Mouse (Mus musculus) stomach, postnatal 0 days (tissue): ENCODE data around the gene Dctn3. TPM values are rescaled to one million over a fixed set of nuclear protein-coding genes. Genes with fewer than 3 reads are reported as not detected.

ENCODE experiments used
- ATAC-seq: fragments of 200-750 bp; cut with Nextera tagmentation; 2 replicates; pipeline ENCODE4 v1.8.0; 2017; ENCODE audit not compliant: low FRiP score, low TSS enrichment
- DNase-seq: peaks from one replicate; pipeline ENCODE4 v3.0.0-alpha.2; 2016; ENCODE audit warnings: low spot score
- H3K27ac ChIP-seq: fragments of 300-500 bp; sonication (generic); replicated peaks from 2 replicates; pipeline ENCODE4 v1.5.1; 2014; ENCODE audit warnings: mild to moderate bottlenecking, control low read depth
- H3K27me3 ChIP-seq: fragments of 300-500 bp; sonication (generic); 2 replicates; pipeline ENCODE4 v1.6.1; 2014; ENCODE audit warnings: low read length; ENCODE audit not compliant: control insufficient read depth, insufficient read depth
- H3K36me3 ChIP-seq: fragments of 300-500 bp; sonication (generic); 2 replicates; pipeline ENCODE4 v1.6.1; 2014; ENCODE audit warnings: low read length, mixed read lengths; ENCODE audit not compliant: control insufficient read depth, insufficient read depth
- H3K4me1 ChIP-seq: fragments of 300-500 bp; sonication (generic); replicated peaks from 2 replicates; pipeline ENCODE4 v1.6.1; 2014; ENCODE audit warnings: antibody characterized with exemption; ENCODE audit not compliant: control insufficient read depth, insufficient read depth
- H3K4me2 ChIP-seq: fragments of 300-500 bp; sonication (generic); replicated peaks from 2 replicates; pipeline ENCODE4 v1.6.1; 2014; ENCODE audit warnings: low read depth, mild to moderate bottlenecking, control low read depth, moderate library complexity
- H3K4me3 ChIP-seq: fragments of 300-500 bp; sonication (generic); 2 replicates; pipeline ENCODE4 v1.5.1; 2014; ENCODE audit warnings: low read depth, low read length, control low read depth
- H3K9ac ChIP-seq: fragments of 300-500 bp; sonication (generic); 2 replicates; pipeline ENCODE4 v1.6.1; 2014; ENCODE audit warnings: mild to moderate bottlenecking, low read length, control low read depth, mixed read lengths
- H3K9me3 ChIP-seq: fragments of 300-500 bp; sonication (generic); 2 replicates; pipeline ENCODE4 v1.6.1; 2016; ENCODE audit warnings: low read length; ENCODE audit not compliant: control insufficient read depth
- CTCF ChIP-seq: IDR thresholded peaks from 2 replicates; pipeline ENCODE4 v1.5.1; 2016; ENCODE audit warnings: antibody characterized with exemption, low read depth, mild to moderate bottlenecking, moderate library complexity
- EP300 ChIP-seq: optimal IDR thresholded peaks from 2 replicates; pipeline ENCODE3; 2016; ENCODE audit warnings: antibody characterized with exemption
- WGBS: fragments of 180-500 bp; shearing (Covaris S2); extraction: QIAGEN DNeasy Blood & Tissue Kit; methylation state at CpG from one replicate; pipeline ENCODE4 v1.1.7; 2014; 5-methylcytosine and 5-hydroxymethylcytosine counted together
- polyA plus RNA-seq: library from polyadenylated mRNA; unstranded; fragments of >200 nt; fragmentation: Nextera tagmentation; extraction: Ambion mirVana; gene quantifications from 2 replicates; pipeline ENCODE4 v1.2.1, GENCODE M21; 2015

Gene Dctn3
- polyA plus RNA-seq, 1 experiment from 2014 or later: 129 TPM

GRCm38 (mm10) chr4:41715082-41715481 is 7.9 kb downstream of the Dctn3 start:
- TF ChIP-seq CTCF: peak; percentile 1; the same call in 1 of the 2 replicates
- TF ChIP-seq EP300: no peak
- DNase-seq (no peak), ATAC-seq (no peak)
- Histone ChIP-seq H3K27ac (no peak overlapping the region), H3K9me3 (no peaks in the 10 kb centered on the region), H3K4me3 (no peak overlapping the region), H3K4me1 (peaks cover 8% of the 10 kb centered on the region), H3K9ac (no peak overlapping the region), H3K27me3 (no peaks in the 10 kb centered on the region), H3K4me2 (no peak overlapping the region), H3K36me3 (peaks cover 12% of the 10 kb centered on the region)
- WGBS: 77% methylated on average over 8 of the region's 8 CpGs

- DNase-seq: peak; percentile 62
- ATAC-seq: 0 out of 2 replicates have a peak, but pooled peaks have one; percentile 24
- Histone ChIP-seq H3K4me2 (peak overlapping the region; percentile 86), H3K27me3 (no peaks in the 10 kb centered on the region), H3K27ac (no peak overlapping the region), H3K36me3 (peaks cover 10% of the 10 kb centered on the region), H3K4me1 (peaks cover 8% of the 10 kb centered on the region), H3K9me3 (no peaks in the 10 kb centered on the region), H3K9ac (no peak overlapping the region), H3K4me3 (peak overlapping the region; percentile 64; the same call in 1 of the 2 replicates)
- 11% methylated on average over 8 of the region's 8 CpGs for WGBS
- TF ChIP-seq CTCF: peak; percentile 88
- TF ChIP-seq EP300: no peak
Observed at GRCm38 (mm10) chr4:41714276-41714675, 8.7 kb downstream of the Dctn3 start.

DNA sequence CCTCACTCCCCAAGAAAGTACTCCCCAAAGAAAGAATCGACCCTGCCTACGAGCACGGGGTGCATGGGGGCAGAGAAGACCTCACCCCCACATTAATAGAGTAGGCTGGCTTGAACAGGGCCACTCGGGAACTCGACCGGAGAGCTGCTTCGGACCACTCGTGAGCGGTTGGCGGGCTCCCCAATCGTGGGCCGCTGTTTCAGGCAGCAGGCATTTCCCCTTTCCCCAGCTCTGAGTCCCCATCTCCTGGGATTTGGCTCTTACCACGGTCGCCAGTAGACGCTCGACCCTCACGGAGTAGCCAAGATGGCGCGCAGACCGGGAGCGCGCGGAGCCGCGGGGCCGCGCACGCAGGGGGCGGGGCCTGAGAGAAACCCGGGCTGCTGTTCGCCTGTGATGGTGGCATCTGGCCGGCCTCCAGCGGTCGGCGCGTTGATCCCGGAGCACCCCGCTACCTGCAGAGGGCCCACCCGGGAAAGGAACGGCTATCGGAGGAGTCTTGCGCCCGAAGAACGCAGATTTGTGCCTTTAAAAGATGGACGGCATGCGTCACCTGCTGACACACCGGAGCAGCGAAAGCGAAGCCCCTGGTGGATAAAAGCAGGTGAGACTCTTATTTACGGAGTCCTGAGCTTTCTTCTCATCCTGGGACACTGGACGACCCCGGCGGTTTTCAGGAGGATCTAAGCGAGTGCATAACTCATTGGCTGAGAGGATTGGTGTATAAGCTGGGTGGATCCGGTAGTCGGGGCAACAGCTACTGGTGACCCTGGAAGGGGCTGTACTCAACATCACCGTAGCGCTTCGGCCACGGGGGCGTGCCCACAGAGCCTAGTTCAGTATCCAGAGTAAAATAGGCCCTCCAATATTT is 9.5 kb downstream of the Dctn3 start, which contains the start of gene Rpp25l:
Gene Rpp25l, minus strand, starts transcription at position 338 of the 871 bp plus-strand sequence.
- Histone ChIP-seq H3K27me3 (no peaks in the 10 kb centered on the region), H3K9me3 (no peaks in the 10 kb centered on the region), H3K4me1 (peaks cover 8% of the 10 kb centered on the region), H3K4me2 (peak within 1 kb of the TSS; percentile 86), H3K36me3 (peaks cover 3% of the 10 kb centered on the region), H3K27ac (peak within 1 kb of the TSS; percentile 26), H3K9ac (peak within 1 kb of the TSS; percentile 85), H3K4me3 (peak within 1 kb of the TSS; percentile 64)
- ATAC-seq: peak; percentile 74
- TF ChIP-seq CTCF (peak; percentile 46), EP300 (no peak)
- WGBS: under 1% methylated on average over 61 of the region's 61 CpGs
- DNase-seq: peak; percentile 88

DNA sequence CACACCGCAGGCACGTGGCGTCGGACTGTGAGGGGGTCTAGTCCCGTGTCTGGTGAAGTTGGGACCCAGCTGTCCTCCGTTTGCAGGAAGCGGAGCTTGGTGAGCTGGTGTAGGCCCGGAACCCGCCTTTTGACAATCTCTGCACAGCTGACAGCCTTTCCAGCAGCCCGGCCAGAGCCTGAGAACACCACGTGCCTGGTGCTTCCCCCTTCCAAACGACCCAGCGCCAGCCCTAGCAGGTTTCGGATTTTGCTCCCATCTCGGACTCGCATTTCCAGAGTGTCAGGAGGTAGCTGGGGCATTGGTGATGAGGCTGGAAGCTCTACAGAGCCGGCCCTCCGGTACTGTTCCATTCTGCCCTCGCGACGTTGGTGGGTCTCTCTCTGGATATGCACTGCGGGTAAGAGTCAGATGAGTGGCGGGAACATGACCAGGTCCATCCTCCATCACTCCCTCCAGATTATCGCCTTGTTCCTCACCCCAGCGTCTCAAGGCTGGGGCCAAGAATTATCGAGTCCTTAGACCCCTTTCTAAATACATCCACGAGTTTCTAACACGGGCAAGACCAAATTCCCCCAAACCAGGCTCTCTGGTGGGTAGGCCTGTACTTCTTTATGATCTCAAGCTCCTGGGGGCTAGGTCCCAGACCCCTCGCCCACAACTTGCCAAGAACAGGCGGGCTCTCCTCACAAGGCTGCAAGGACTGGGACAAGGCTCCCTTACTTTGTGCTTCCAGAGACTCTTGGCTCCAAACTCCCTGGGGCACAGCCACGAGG is 10.4 kb downstream of the Dctn3 start:
- peak overlapping the region; percentile 26 for H3K27ac ChIP-seq
- peak overlapping the region; percentile 64 for H3K4me3 ChIP-seq
- no peak; the same call in 1 of the 2 replicates for ATAC-seq
- peaks cover 8% of the 10 kb centered on the region for H3K4me1 ChIP-seq
- peak overlapping the region; percentile 86 for H3K4me2 ChIP-seq
- TF ChIP-seq CTCF (no peak), EP300 (no peak)
- no peaks in the 10 kb centered on the region for H3K9me3 ChIP-seq
- peak overlapping the region; percentile 85 for H3K9ac ChIP-seq
- DNase-seq: no peak
- WGBS: 33% methylated on average over 31 of the region's 31 CpGs
- no peaks in the 10 kb centered on the region for H3K27me3 ChIP-seq
- H3K36me3 ChIP-seq: peaks cover 3% of the 10 kb centered on the region

- 68% methylated on average over 16 of the region's 16 CpGs for WGBS
- Histone ChIP-seq H3K27ac (no peak overlapping the region), H3K9ac (peak overlapping the region; percentile 85), H3K9me3 (no peaks in the 10 kb centered on the region), H3K4me1 (peaks cover 8% of the 10 kb centered on the region), H3K36me3 (no peaks in the 10 kb centered on the region; the same call in 1 of the 2 replicates), H3K4me2 (peak overlapping the region; percentile 86), H3K27me3 (no peaks in the 10 kb centered on the region), H3K4me3 (peak overlapping the region; percentile 64)
- ATAC-seq (no peak), DNase-seq (no peak)
- TF ChIP-seq CTCF (no peak), EP300 (no peak)
Observed at GRCm38 (mm10) chr4:41711705-41712375, 11.1 kb downstream of the Dctn3 start.
